Mouse (Mus musculus): ENCODE measurements around the gene Apol9a. TPM values are rescaled to one million over a fixed set of nuclear protein-coding genes. Genes with fewer than 3 reads are reported as not detected.
"Not testable (repeated sequence)": the region's sequence is repeated elsewhere in the genome, so short reads cannot be mapped to it uniquely, and the experiment has no call there.

Gene Apol9a
- polyA plus RNA-seq, 1 experiment from 2014 or later: 0.53 TPM

- H3K27me3 ChIP-seq; H3K36me3 ChIP-seq; ATAC-seq (replicated peaks; ENCODE audit: insufficient number of reproducible peaks, insufficient read depth, low FRiP score, low read depth); H3K4me2 ChIP-seq; H3K9ac ChIP-seq; H3K4me3 ChIP-seq; H3K9me3 ChIP-seq (replicated peaks): not testable (repeated sequence)
- H3K27ac ChIP-seq: peak within 1 kb of the TSS; percentile 68
- H3K4me1 ChIP-seq (replicated peaks): peaks cover 11% of the 10 kb centered on the region
- 62% methylated on average over 9 of the region's 9 CpGs for WGBS
Observed at GRCm38 (mm10) chr15:77399027-77399426, 11.9 kb downstream of the Apol9a start, which contains the start of gene Apol7a. Gene Apol7a, minus strand, starts transcription at chr15:77399110.

GRCm38 (mm10) chr15:77397450-77398132, 13.3 kb downstream of the Apol9a start:
- H3K9ac ChIP-seq; H3K27me3 ChIP-seq; H3K4me3 ChIP-seq; H3K9me3 ChIP-seq (replicated peaks); H3K4me2 ChIP-seq; H3K36me3 ChIP-seq: not testable (repeated sequence)
- 26% methylated on average over 11 of the region's 11 CpGs for WGBS
- ATAC-seq (replicated peaks; ENCODE audit: insufficient number of reproducible peaks, insufficient read depth, low FRiP score, low read depth): peak; percentile 86
- Histone ChIP-seq H3K27ac (peak overlapping the region; percentile 68), H3K4me1 (replicated peaks) (peaks cover 11% of the 10 kb centered on the region)

- not testable (repeated sequence) for H3K27me3 ChIP-seq; ATAC-seq (replicated peaks; ENCODE audit: insufficient number of reproducible peaks, insufficient read depth, low FRiP score, low read depth)
- 54% methylated on average over 3 of the region's 3 CpGs for WGBS
Observed at GRCm38 (mm10) chr15:77393832-77394231, 17.1 kb downstream of the Apol9a start.

GRCm38 (mm10) chr15:77387462-77387861, 23.5 kb downstream of the Apol9a start:
- Histone ChIP-seq H3K4me1 (replicated peaks) (no peaks in the 10 kb centered on the region), H3K27me3 (peaks cover 5% of the 10 kb centered on the region; the same call in 1 of the 2 replicates), H3K27ac (no peak overlapping the region), H3K4me2 (no peak overlapping the region), H3K36me3 (no peaks in the 10 kb centered on the region), H3K4me3 (no peak overlapping the region), H3K9ac (no peak overlapping the region), H3K9me3 (replicated peaks) (no peaks in the 10 kb centered on the region)
- WGBS: 82% methylated on average over 2 of the region's 2 CpGs
- no peak for ATAC-seq (replicated peaks; ENCODE audit: insufficient number of reproducible peaks, insufficient read depth, low FRiP score, low read depth)

More at GRCm38 (mm10) chr15:77393832-77394231, 17.1 kb downstream of the Apol9a start:
- H3K4me3 ChIP-seq; H3K4me2 ChIP-seq; H3K9ac ChIP-seq; H3K9me3 ChIP-seq (replicated peaks); H3K27ac ChIP-seq; H3K36me3 ChIP-seq: not testable (repeated sequence)
- H3K4me1 ChIP-seq (replicated peaks): peaks cover 11% of the 10 kb centered on the region

- 82% methylated on average over 7 of the region's 7 CpGs for WGBS
- no peak overlapping the region for H3K9ac ChIP-seq
- H3K27me3 ChIP-seq: peaks cover 5% of the 10 kb centered on the region; the same call in 1 of the 2 replicates
- no peaks in the 10 kb centered on the region for H3K4me1 ChIP-seq (replicated peaks)
- ATAC-seq (replicated peaks; ENCODE audit: insufficient number of reproducible peaks, insufficient read depth, low FRiP score, low read depth): no peak
- no peaks in the 10 kb centered on the region for H3K36me3 ChIP-seq
- no peak overlapping the region for H3K4me3 ChIP-seq
- no peaks in the 10 kb centered on the region for H3K9me3 ChIP-seq (replicated peaks)
- no peak overlapping the region for H3K27ac ChIP-seq
- no peak overlapping the region for H3K4me2 ChIP-seq
Observed at GRCm38 (mm10) chr15:77384340-77385030, 26.4 kb downstream of the Apol9a start.

GRCm38 (mm10) chr15:77382880-77383279, 28.1 kb downstream of the Apol9a start:
- H3K27ac ChIP-seq: no peak overlapping the region
- no peak overlapping the region for H3K4me2 ChIP-seq
- H3K27me3 ChIP-seq: peaks cover 5% of the 10 kb centered on the region; the same call in 1 of the 2 replicates
- 56% methylated on average over 1 of the region's 1 CpGs for WGBS
- no peak overlapping the region for H3K4me3 ChIP-seq
- no peaks in the 10 kb centered on the region for H3K9me3 ChIP-seq (replicated peaks)
- no peaks in the 10 kb centered on the region for H3K36me3 ChIP-seq
- H3K4me1 ChIP-seq (replicated peaks): no peaks in the 10 kb centered on the region
- no peak overlapping the region for H3K9ac ChIP-seq
- 0 out of 2 replicates have a peak, but pooled peaks have one; percentile 27 for ATAC-seq (replicated peaks; ENCODE audit: insufficient number of reproducible peaks, insufficient read depth, low FRiP score, low read depth)

GRCm38 (mm10) chr15:77382271-77382850, 28.6 kb downstream of the Apol9a start:
- H3K9me3 ChIP-seq (replicated peaks): no peaks in the 10 kb centered on the region
- no peaks in the 10 kb centered on the region for H3K36me3 ChIP-seq
- no peak overlapping the region for H3K27ac ChIP-seq
- no peaks in the 10 kb centered on the region for H3K4me1 ChIP-seq (replicated peaks)
- no peak for ATAC-seq (replicated peaks; ENCODE audit: insufficient number of reproducible peaks, insufficient read depth, low FRiP score, low read depth)
- H3K4me2 ChIP-seq: no peak overlapping the region
- WGBS: 83% methylated on average over 11 of the region's 11 CpGs
- H3K4me3 ChIP-seq: no peak overlapping the region
- no peak overlapping the region for H3K9ac ChIP-seq
- peaks cover 3% of the 10 kb centered on the region; the same call in 1 of the 2 replicates for H3K27me3 ChIP-seq

- Histone ChIP-seq H3K4me3 (no peak overlapping the region), H3K27me3 (no peaks in the 10 kb centered on the region), H3K4me1 (replicated peaks) (no peaks in the 10 kb centered on the region), H3K9ac (no peak overlapping the region), H3K27ac (no peak overlapping the region), H3K36me3 (no peaks in the 10 kb centered on the region), H3K9me3 (replicated peaks) (no peaks in the 10 kb centered on the region), H3K4me2 (no peak overlapping the region)
- 74% methylated on average over 6 of the region's 6 CpGs for WGBS
- no peak for ATAC-seq (replicated peaks; ENCODE audit: insufficient number of reproducible peaks, insufficient read depth, low FRiP score, low read depth)
Observed at GRCm38 (mm10) chr15:77381481-77381880, 29.5 kb downstream of the Apol9a start.

GRCm38 (mm10) chr15:77379921-77380320, 31.0 kb downstream of the Apol9a start:
- H3K4me1 ChIP-seq (replicated peaks): no peaks in the 10 kb centered on the region
- no peak for ATAC-seq (replicated peaks; ENCODE audit: insufficient number of reproducible peaks, insufficient read depth, low FRiP score, low read depth)
- H3K4me2 ChIP-seq: no peak overlapping the region
- H3K27ac ChIP-seq: no peak overlapping the region
- no peaks in the 10 kb centered on the region for H3K9me3 ChIP-seq (replicated peaks)
- 40% methylated on average over 4 of the region's 4 CpGs for WGBS
- H3K9ac ChIP-seq: no peak overlapping the region
- no peaks in the 10 kb centered on the region for H3K36me3 ChIP-seq
- H3K4me3 ChIP-seq: no peak overlapping the region
- H3K27me3 ChIP-seq: no peaks in the 10 kb centered on the region

GRCm38 (mm10) chr15:77377419-77377818, 33.5 kb downstream of the Apol9a start:
- H3K4me2 ChIP-seq: no peak overlapping the region
- no peak for ATAC-seq (replicated peaks; ENCODE audit: insufficient number of reproducible peaks, insufficient read depth, low FRiP score, low read depth)
- H3K9me3 ChIP-seq (replicated peaks): no peaks in the 10 kb centered on the region
- no peaks in the 10 kb centered on the region for H3K4me1 ChIP-seq (replicated peaks)
- H3K27me3 ChIP-seq: no peaks in the 10 kb centered on the region
- no peaks in the 10 kb centered on the region for H3K36me3 ChIP-seq
- no peak overlapping the region for H3K4me3 ChIP-seq
- H3K9ac ChIP-seq: no peak overlapping the region
- no peak overlapping the region for H3K27ac ChIP-seq
- WGBS: 82% methylated on average over 4 of the region's 4 CpGs

GRCm38 (mm10) chr15:77376920-77377319, 34.0 kb downstream of the Apol9a start:
- Histone ChIP-seq H3K36me3 (no peaks in the 10 kb centered on the region), H3K4me3 (no peak overlapping the region), H3K27me3 (no peaks in the 10 kb centered on the region), H3K4me1 (replicated peaks) (no peaks in the 10 kb centered on the region), H3K4me2 (no peak overlapping the region), H3K9ac (no peak overlapping the region), H3K27ac (no peak overlapping the region), H3K9me3 (replicated peaks) (no peaks in the 10 kb centered on the region)
- 75% methylated on average over 7 of the region's 7 CpGs for WGBS
- no peak for ATAC-seq (replicated peaks; ENCODE audit: insufficient number of reproducible peaks, insufficient read depth, low FRiP score, low read depth)

Measured in heart, embryonic 15.5 days (tissue).